Mouse (Mus musculus) adrenal gland, postnatal 10 days (tissue): ENCODE measurements around the gene Spag9. TPM values are rescaled to one million over a fixed set of nuclear protein-coding genes. Genes with fewer than 3 reads are reported as not detected.
A peak's percentile ranks its signal among the peaks of the same experiment; 100 is the strongest.

Experiments
- DNase-seq: peaks from one replicate; pipeline ENCODE4 v3.0.0; 2021; ENCODE audit warnings: mixed read lengths
- total RNA-seq, 2 experiments: library from RNA; stranded (reverse); gene quantifications; 2 replicates each; pipeline ENCODE4 v1.2.3; 2021

Gene Spag9
- total RNA-seq, 2 experiments from 2014 or later, result 107 to 125 TPM

DNA sequence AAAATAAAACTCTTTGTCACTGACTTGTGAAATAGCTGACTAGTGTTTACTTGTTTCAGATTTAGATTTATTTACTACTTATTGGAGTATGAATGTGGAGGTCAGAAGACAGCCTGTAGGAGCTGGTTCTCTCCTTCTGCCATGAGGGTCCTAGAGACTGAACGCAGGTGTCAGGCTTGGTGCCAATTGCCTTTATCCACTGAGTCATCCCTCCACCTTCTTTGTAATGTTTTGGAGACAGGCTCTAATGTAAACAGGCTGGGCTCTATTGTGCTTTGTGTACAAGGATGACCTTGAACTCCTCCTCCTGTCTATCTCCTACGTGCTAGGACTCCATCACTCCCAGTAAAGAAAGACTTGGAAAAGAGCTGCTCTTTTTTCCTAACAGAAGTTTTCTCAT, 51.4 kb downstream of the Spag9 start:
- DNase-seq, result no peak

DNA sequence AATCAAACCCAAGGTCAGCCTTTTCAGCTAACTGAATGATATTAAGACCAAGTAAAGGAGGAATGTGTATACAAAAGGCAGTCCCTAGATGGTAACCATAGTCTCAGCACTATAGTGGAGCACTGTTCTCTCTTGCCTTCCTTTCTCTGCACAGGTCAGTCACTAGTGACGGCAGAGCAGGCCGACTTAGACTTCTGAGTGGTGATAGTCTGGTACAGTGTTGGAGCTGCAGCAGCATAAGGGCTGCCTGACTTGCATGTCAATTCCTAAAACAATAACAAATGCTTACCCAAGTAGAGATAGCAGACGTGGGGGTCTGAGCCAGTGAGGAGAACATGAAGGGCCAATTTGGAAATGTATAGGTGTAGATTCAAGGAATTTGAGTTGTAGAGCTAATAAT, 58.3 kb downstream of the Spag9 start:
- DNase-seq, result no peak

DNA sequence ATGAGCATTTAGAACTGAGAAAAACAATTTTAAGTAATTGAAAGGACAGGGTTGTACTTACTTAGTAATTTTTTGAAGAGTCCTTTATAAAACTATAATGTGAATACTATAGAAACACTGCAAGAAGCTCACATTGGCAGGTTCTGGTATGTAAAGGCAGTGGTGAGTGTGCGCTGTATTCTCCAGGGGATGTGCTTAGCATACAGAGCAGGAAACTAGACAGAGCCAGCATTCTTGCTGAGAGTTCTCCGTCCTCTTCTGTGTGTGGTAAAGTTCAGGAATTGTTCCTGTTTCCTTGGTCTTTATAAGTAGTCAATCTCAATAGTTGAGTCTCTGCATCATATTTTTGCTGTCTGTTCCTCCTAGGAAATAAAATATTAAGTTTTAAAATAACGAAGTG, 59.0 kb downstream of the Spag9 start:
- no peak for DNase-seq

DNA sequence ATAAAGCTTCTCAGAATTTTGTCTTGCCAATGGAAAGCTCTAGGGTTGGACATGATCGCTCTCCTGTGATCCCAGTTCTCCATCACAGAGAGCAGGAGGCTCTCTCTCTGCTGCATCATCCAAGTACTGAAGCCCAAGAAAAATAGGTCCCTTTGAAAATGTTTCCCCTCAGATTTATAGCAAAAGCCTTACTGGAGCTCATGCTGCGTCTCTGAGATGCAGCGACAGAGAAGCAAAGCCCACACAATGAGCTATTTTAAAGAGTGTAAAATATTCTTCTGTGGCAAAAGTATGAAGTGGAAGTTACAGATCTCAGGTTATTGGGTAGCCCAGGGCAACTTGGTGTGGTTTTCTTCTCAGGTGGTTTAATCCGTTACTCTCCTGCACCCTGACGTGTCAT, 68.0 kb downstream of the Spag9 start:
- DNase-seq, result no peak

DNA sequence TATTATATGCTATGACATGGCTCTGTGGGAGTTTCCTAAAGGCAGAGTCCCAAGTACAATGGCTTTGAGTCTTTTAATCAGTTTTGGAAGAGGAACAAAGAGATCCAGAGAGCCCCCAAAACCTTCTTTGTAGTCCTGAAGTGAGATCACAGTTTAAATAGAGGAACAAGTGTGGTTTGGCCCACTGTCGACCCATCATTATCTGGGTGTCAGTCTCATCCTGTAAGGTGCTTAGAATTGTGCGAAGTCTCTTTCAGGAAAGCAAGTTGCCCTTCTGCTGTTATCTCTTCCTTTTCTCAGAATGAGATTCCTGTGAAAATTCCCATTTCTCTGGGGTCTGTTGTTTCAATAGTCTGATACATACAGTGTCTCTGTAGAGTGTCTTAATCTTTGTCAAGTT, 74.6 kb downstream of the Spag9 start:
- DNase-seq, result no peak

DNA sequence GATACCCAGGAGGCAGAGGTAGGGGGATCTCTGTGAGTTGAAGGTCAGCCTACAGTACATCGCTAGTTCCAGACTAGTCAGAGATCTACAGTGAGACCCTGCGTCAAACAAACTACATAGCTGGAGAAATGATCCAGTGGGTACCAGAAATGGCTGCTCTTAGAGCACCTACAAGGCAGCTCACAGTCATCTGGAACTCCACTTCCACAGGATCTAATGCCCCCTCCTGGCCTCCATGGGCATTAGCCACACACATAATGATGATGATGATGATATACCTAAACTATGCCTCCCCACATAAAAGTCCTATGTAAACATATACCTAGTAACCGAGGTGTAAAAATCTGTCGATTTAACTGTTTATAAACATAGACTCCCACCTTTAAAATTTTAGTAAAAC, 77.4 kb downstream of the Spag9 start:
- DNase-seq, result peak; percentile 11

DNA sequence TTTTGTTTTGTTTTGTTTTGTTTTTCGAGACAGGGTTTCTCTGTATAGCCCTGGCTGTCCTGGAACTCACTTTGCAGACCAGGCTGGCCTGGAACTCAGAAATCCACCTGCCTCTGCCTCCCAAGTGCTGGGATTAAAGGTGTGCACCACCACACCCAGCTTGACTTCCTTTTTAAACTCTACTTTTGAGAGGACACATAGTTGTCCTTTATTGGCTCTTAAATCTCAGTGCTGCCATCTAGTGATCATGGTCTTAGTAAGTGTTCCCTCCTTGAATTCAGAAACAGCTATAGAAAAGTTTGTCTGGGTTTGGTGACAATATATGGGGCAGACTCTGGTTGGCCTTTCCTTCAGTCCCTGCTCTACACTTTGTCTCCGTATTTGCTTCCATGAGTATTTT, 91.1 kb downstream of the Spag9 start:
- peak; percentile 19 for DNase-seq

DNA sequence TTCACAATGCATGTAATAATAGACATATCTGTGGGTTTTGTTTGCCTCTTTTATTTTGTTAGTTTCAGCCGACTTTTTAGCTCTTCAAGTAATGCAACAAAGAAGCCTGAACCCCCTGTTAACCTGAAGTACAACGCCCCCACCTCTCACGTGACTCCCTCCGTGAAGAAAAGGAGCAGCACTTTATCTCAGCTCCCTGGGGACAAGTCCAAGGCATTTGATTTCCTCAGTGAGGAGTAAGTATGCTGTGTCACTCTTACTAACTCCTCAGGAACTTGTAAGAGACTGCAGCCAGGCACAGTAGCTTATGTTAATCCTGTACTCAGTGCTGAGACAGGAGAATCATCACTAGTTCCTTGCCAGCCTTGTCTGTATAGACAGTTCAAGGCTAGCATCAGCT, 94.6 kb downstream of the Spag9 start:
- DNase-seq, result no peak

DNA sequence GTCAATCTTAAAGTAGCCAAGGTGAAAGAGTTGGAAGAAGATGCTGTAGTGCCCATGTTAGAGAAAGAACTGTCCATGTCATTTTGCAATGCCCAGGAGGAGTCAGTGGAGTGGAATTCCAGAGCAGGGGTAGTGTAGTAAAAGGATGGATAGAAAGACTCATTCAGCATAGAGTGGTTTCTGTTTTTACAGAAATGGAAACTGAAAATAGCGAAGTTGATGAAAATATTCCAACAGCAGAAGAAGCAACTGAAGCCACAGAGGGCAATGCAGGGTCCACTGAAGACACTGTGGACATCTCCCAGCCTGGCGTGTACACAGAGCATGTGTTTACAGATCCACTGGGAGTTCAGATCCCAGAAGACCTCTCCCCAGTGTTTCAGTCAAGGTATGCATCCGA, 101.6 kb downstream of the Spag9 start:
- no peak for DNase-seq

DNA sequence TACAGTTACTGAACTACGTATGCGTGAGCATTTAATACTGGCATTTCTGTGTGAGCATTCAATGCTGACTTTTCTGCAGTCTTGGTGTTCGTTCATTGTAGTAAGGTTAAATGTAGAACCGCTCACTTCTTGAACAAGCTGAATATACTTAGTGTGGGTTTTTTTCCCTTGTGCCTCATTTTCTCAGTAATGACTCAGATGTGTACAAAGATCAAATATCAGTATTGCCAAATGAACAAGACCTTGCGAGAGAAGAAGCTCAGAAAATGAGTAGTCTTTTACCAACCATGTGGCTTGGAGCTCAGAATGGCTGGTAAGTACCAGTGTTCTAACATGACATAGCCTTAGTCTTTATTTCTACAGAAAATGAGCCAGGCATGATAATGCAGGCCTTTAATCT, 102.9 kb downstream of the Spag9 start:
- no peak for DNase-seq

DNA sequence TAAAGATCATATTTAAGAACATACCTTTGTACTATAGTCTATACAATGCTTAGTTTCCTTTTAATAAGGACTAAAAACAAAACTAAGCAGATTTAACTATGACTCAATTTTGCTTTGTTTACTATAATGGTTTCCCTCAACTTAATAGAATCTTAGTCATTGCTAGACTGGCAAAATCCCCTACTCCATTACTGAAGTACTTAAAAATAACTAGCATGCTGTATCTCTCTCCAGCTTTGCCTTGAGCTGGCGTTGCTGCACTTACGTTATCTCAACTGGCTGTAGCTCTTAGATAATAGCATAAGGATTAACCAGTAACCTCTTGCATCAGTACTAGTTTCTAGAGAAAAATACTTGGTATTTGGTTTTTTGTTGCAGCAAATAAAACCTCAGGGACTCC, 117.9 kb downstream of the Spag9 start:
- DNase-seq, result no peak

DNA sequence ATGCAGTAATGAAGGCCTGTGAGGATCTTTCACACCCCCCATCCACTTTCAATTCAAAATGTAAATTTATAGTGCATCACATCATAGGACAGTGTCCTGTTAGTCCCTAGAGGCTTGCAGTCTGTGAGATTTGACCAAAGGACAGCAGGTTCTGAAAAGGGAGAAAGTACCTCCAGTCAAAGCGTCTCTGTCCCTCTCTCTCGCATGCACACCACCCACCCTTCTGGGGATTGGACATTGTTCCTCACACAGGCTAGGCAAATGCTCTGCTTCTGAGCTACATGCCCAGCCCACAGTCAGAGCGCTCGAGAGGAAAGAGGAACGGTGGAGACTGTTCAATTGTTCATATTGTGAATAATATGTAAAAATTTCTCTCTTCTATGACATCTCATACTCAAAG, 119.5 kb downstream of the Spag9 start:
- no peak for DNase-seq

DNA sequence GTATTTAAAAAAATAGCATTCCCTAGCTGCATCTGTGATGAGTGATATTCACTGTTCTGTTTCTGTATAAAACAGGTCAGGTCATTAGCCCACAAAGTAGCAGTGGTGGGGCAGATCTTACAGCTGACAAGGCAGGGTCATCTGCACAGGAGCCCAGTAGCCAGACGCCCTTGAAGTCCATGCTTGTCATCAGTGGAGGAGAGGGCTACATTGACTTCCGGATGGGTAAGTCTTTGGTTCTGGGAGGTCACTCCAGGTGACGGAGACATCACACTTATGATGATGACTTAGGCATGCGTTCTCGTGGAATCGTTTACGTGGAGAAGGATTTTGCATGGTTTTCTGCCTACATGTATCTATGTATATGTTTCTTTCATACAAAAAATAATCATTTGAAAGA, 120.8 kb downstream of the Spag9 start:
- no peak for DNase-seq

DNA sequence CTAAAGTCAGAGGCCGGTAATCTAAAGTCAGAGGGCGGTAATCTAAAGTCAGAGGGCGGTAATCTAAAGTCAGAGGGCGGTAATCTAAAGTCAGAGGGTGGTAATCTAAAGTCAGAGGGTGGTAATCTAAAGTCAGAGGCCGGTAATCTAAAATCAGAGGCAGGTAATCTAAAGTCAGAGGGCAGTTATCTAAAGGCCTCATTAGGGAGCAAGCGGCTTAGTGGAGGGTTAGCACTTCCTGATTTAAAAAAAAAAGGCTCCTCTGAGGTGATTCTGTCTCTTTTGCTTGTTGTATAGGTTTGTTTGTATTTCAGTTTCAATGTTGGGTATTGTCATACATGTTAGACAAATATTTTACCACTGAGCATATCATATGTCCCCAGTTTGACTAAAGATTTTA, 121.9 kb downstream of the Spag9 start:
- DNase-seq, result no peak

DNA sequence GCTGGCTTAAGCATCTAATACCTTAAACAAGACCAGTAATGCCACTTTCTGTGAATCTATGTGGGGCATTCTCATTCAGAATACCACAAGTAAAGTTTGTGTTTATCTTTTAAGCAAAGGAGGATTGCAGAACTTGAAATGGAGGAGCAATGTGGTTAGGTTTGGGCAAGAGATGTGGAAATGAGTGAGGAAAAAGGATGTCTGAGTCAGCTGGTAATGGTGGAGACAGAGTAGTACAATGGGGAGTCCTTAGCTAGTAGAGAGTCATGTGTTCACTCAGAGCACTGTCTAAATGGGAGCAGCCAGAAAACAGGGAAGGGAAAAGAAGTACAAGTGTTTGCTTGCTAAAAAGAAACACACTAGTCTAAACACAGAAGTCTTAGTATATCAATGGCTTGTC, 122.7 kb downstream of the Spag9 start:
- no peak for DNase-seq

DNA sequence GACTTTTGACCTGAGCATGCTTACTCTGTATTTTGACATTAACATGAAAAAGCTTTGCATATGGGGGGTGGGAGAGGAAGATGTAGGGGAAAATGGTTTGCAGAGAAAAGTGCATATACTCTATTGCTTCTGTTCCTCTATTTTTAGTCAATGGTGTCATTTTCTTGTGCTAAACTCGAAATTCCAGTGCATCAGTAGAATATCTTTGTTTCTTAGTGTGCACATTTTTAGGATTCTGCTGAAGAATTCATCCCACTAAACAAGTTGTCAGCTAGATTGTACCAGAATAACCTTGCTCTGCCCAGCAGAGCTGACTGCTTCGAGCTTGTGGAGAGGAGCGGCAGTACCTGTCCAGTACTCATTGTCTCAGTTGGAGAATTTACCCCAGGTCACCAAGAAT, 124.8 kb downstream of the Spag9 start:
- DNase-seq, result no peak

DNA sequence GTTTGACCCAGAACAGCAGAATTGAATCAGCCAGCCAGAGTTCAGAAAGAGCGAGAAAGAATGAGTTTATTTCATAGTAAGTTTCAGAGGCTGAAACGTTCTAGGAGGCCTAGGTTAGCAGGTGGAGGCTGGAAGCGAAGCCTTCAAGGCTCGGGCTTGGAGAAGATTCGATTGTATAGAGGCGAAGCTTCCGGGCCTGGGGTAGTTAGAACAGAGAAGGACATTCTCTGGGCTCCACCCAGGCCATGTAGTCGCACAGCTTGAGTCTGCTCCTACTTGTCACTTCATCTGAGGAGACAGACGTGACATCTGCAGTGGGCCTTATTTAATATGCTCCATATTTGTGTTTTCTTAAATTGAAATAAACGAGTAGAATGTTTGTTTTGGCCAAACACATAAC, 125.6 kb downstream of the Spag9 start:
- no peak for DNase-seq

DNA sequence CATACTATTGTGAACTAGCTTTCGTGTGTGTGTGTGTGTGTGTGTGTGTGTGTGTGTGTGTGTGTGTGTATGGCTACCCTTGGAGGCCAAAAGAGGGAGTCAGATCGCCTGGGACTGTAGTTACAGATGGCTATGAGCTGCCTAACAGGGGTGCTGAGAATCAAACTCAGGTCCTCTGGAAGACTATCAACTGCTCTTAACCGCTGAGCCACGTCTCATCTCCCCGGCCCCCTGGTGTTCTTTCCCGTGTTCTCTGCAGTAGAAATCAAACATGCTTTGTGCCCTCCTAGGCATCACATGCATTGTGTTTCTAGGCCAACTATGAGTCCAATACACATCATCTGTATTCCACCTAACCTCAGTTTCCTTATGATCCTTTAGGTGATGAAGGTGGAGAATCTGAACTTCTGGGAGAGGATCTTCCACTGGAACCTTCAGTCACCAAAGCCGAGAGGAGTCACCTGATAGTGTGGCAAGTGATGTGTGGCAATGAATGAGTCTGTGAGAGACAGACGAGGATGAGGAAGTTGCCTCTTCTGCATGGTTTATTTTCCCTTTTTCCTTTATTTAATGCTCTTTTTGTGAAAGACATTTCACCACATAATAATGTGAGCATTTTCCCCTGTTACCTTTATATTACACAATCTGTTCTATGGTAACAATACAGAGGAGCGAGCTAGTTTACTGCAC, 126.6 kb downstream of the Spag9 start:
- no peak for DNase-seq

DNA sequence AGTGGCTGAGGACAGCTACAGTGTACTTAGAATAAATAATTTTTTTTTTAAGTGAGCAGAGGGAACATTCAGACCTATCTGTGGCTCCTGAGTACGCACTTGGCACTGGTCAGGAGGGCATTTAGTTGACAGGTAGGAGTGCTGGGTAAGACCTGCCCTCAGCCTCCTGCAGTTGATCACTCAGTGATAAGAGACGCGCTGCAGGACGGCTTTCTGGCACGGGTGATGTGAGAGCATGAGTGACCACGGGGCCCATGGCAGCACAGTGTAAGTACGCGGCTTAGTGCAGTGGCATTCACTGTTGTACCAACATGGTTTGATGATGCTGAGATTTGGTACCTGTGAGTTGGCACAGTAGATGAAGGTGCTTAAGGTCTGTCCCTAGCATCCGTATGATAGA, 130.8 kb downstream of the Spag9 start:
- no peak for DNase-seq

DNA sequence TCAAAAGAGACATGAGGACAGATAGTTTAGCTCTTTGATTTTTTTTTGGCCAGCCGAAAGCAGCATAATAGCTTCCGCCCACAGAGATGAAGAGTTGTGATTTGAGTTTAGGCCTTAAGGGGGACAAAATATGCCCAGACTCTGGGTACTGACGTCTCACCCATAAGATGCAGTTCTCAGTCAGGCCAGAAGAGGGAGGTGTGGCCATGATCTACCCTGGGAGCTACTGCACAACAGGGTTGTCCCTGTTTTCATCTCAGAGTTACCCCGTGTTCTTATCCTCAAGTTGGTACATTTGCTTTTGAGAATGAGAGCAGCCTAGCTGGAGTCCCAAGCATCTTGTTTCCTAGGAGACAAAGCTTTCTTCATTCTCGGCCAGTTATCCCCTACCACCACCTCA, 132.1 kb downstream of the Spag9 start:
- peak; percentile 90 for DNase-seq

DNA sequence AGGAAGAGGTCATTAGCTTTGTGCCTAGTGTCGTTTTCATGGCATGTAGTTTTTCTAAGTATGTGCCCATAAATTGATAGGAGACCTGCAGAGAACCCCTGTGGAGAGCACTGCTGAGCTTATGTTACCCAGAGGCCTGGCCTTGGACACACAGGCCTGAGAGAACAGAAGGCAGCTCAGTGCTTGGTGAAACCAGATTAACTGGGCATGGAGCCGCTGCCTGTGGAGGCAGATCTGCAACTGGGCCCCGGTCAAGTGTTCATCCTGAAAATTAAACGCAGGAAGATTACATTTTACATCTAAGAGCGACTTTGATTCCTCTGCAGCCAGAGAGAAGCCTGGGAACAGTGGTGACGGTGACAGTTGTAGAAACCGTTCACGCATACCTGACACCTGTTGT, 132.6 kb downstream of the Spag9 start:
- no peak for DNase-seq

DNA sequence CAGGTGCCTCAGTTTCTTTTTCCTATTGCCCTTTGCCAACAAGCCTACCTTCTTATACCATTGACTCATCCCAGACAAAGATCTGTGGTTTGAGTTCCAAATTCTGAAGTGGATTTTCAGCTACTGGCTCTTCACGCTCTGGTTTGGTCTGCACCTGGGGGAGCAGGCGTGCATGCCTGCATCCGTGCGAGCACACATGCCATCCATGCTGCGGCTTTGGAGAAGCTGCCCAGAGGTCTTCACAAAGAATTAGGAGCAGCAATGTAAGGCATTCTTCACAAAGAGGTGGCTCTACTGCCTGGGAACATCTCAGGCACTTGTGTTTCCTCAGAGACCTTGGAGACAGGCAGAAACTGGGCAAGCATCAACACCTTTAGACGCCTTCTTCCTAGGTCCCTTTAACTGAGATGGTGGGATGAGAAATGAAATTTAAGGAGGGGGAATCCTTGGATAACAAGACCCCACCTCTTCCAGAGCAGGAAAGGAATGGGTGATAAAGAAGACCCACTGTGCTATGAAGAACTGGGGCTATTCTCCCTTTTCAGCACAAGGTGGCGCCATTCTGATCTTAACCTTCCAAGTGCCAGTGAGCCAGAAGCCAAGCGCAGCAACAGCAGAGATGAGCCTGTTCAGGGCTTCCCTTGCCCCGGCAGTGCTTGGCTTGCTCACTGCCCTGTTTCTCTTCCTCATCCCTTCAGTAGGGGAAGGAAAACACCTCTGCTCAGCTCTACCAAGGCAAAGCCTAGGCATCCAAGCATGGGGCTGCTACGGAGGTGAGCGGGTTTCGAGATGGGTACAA, 133.6 kb downstream of the Spag9 start:
- peak; percentile 73 for DNase-seq

DNA sequence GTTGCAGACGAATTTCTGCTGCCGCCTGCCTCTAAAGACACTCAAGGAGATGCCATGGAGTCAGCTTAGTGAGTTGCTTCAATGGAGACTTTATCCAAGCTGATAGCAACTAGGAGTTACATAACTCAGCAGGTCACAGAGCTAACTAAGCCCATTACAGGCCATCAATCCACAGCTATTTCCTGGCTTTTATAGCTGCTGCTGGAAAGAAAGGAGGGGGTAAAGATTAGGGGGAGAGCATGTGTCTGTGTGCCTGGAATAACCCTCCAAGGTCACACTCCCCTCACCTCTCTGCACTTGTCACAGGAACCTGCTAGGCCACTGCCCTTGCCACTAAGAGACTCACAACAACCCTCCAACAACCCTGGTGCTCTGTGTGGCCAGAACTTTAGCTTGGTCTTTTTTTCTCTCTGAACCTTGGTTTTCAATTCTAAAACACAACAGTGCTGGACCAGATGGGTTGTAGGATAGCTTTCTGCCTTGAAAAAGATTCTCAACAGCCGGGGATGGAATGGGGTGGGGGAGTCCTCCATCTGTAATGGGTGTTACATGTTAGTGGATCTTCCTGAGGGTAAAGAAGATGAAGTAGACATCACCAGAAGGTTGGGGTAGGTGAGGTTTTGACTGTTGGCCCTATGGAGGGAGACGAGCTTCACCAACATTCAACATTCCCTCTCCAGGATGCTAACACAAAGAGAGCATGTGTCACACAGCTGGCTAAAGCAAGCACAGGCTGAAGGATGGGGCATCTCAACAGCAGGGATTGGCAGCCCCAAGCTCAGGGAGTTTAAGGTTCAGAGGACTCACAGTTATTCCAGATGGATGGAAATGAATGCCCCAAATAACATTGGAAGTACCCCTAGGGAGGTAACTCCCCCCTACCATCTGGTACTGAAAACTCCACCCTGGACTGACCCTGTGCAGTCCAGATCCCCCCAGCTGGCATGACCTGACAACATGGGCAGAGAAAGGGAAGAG, 134.5 kb downstream of the Spag9 start:
- no peak for DNase-seq
